Mouse (Mus musculus): Measurements from ENCODE around the gene 4930474N05Rik. TPM values are rescaled to one million over a fixed set of nuclear protein-coding genes. Genes with fewer than 3 reads are reported as not detected.

The 4930474N05Rik gene
- total RNA-seq (2021) = not detected
- long read RNA-seq, experiment 1 = 0 reads
- long read RNA-seq, experiment 2 = 0 reads

- H3K4me3 ChIP-seq = no peak within 1 kb of the TSS
- no peak for DNase-seq (ENCODE audit: extremely low spot score in 1 of 2, low spot score in 2 of 2)
- H3K27ac ChIP-seq = no peak within 1 kb of the TSS
- TF ChIP-seq CTCF (IDR thresholded peaks at IDR 0.05) = no peak
- intact Hi-C loops (cut with DNase I) = no loop called here
Observed at GRCm38 (mm10) chr14:36094617-36095016, at the start of gene 4930474N05Rik. Gene 4930474N05Rik, plus strand, starts transcription at chr14:36094917.

- H3K4me3 ChIP-seq = no peak overlapping the region
- no peak overlapping the region for H3K27ac ChIP-seq
- peak; percentile 21 to 26 for DNase-seq (ENCODE audit: extremely low spot score in 1 of 2, low spot score in 2 of 2)
- intact Hi-C loops (cut with DNase I) = no loop called here
- no peak for TF ChIP-seq CTCF (IDR thresholded peaks at IDR 0.05)
Observed at GRCm38 (mm10) chr14:36048746-36049391, 45.8 kb upstream of the 4930474N05Rik start.

GRCm38 (mm10) chr14:36053281-36053680 is 41.4 kb upstream of the 4930474N05Rik start:
- Histone ChIP-seq H3K4me3 (no peak overlapping the region), H3K27ac (no peak overlapping the region)
- intact Hi-C loops (cut with DNase I) = no loop called here
- no peak for TF ChIP-seq CTCF (IDR thresholded peaks at IDR 0.05)
- no peak for DNase-seq (ENCODE audit: extremely low spot score in 1 of 2, low spot score in 2 of 2)

- peak; percentile 33 for TF ChIP-seq CTCF (IDR thresholded peaks at IDR 0.05)
- DNase-seq (ENCODE audit: extremely low spot score in 1 of 2, low spot score in 2 of 2) = no peak
- intact Hi-C loops (cut with DNase I) = no loop called here
- Histone ChIP-seq H3K27ac (no peak overlapping the region), H3K4me3 (no peak overlapping the region)
Observed at GRCm38 (mm10) chr14:36098528-36098927, 3.8 kb downstream of the 4930474N05Rik start.

- no peak for DNase-seq (ENCODE audit: extremely low spot score in 1 of 2, low spot score in 2 of 2)
- intact Hi-C loops (cut with DNase I) = no loop called here
- H3K4me3 ChIP-seq = no peak overlapping the region
- TF ChIP-seq CTCF (IDR thresholded peaks at IDR 0.05) = no peak
- no peak overlapping the region for H3K27ac ChIP-seq
Observed at GRCm38 (mm10) chr14:36099647-36100046, 4.9 kb downstream of the 4930474N05Rik start.

GRCm38 (mm10) chr14:36100731-36101130 is 6.0 kb downstream of the 4930474N05Rik start:
- TF ChIP-seq CTCF (IDR thresholded peaks at IDR 0.05) = no peak
- intact Hi-C loops (cut with DNase I) = no loop called here
- Histone ChIP-seq H3K27ac (no peak overlapping the region), H3K4me3 (no peak overlapping the region)
- no peak for DNase-seq (ENCODE audit: extremely low spot score in 1 of 2, low spot score in 2 of 2)

- H3K4me3 ChIP-seq = no peak overlapping the region
- H3K27ac ChIP-seq = no peak overlapping the region
- intact Hi-C loops (cut with DNase I) = no loop called here
- DNase-seq (ENCODE audit: extremely low spot score in 1 of 2, low spot score in 2 of 2) = no peak
- TF ChIP-seq CTCF (IDR thresholded peaks at IDR 0.05) = no peak
Observed at GRCm38 (mm10) chr14:36114481-36114880, 19.8 kb downstream of the 4930474N05Rik start.

- Histone ChIP-seq H3K27ac (no peak overlapping the region), H3K4me3 (no peak overlapping the region)
- DNase-seq (ENCODE audit: extremely low spot score in 1 of 2, low spot score in 2 of 2) = no peak
- no peak for TF ChIP-seq CTCF (IDR thresholded peaks at IDR 0.05)
- intact Hi-C loops (cut with DNase I) = no loop called here
Observed at GRCm38 (mm10) chr14:36123775-36124335, 29.1 kb downstream of the 4930474N05Rik start.

GRCm38 (mm10) chr14:36135749-36136148 is 41.0 kb downstream of the 4930474N05Rik start:
- no peak for TF ChIP-seq CTCF (IDR thresholded peaks at IDR 0.05)
- intact Hi-C loops (cut with DNase I) = no loop called here
- no peak for DNase-seq (ENCODE audit: extremely low spot score in 1 of 2, low spot score in 2 of 2)
- H3K27ac ChIP-seq = no peak overlapping the region
- H3K4me3 ChIP-seq = no peak overlapping the region

GRCm38 (mm10) chr14:36137696-36138095 is 43.0 kb downstream of the 4930474N05Rik start:
- intact Hi-C loops (cut with DNase I) = no loop called here
- no peak for DNase-seq (ENCODE audit: extremely low spot score in 1 of 2, low spot score in 2 of 2)
- H3K27ac ChIP-seq = no peak overlapping the region
- no peak overlapping the region for H3K4me3 ChIP-seq
- no peak for TF ChIP-seq CTCF (IDR thresholded peaks at IDR 0.05)

- H3K4me3 ChIP-seq = no peak overlapping the region
- intact Hi-C loops (cut with DNase I) = no loop called here
- no peak overlapping the region for H3K27ac ChIP-seq
- no peak for TF ChIP-seq CTCF (IDR thresholded peaks at IDR 0.05)
- no peak for DNase-seq (ENCODE audit: extremely low spot score in 1 of 2, low spot score in 2 of 2)
Observed at GRCm38 (mm10) chr14:36145261-36145660, 50.5 kb downstream of the 4930474N05Rik start.

All from left cerebral cortex, adult 2 months (tissue).